Mouse (Mus musculus): ENCODE data around the gene Lin54. TPM values are rescaled to one million over a fixed set of nuclear protein-coding genes. Genes with fewer than 3 reads are reported as not detected.

The Lin54 gene
- polyA plus RNA-seq, 1 experiment, result 2.9 TPM

DNA sequence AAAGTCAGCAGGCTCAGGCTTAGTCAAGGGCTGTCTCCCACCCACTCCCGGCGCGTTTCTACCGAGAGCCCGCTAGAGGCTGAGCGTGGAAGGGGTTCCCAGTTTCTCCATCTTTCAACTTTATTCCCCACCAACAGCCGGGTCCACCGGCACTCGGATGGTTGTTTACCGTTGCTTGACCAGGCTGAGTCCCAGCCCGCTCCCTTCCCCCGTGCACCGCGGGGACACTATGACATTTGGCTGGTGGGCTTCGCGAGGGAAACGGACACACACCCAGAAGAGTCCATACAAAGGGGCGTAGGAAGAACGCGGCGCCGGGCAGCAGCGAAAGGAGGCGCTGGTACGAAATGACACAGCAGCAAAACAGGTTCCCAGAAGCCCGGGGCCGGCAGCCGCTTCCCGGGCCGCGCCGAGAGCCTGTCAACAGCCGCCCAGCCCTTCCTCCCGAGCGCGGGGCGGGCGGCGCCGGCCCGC is 571 bp downstream of the Lin54 start:
- Histone ChIP-seq H3ac (ENCODE audit: control insufficient read depth, insufficient read length) (peak overlapping the region; percentile 24), H3K27me3 (ENCODE audit: control insufficient read depth, insufficient read depth, insufficient read length) (no peaks in the 10 kb centered on the region), H3K36me3 (ENCODE audit: control insufficient read depth, insufficient read depth) (no peaks in the 10 kb centered on the region), H3K4me3 (peak overlapping the region; percentile 58), H3K4me2 (ENCODE audit: low read depth) (peak overlapping the region; percentile 71), H3K79me2 (ENCODE audit: control insufficient read depth, insufficient read depth) (peaks cover 45% of the 10 kb centered on the region)
- no peak for TF ChIP-seq MYOG (IDR thresholded peaks at IDR 0.05; ENCODE audit: control insufficient read depth in 1 of 3, insufficient read depth in 1 of 3, insufficient read length in 2 of 3, low read depth in 2 of 3)
- TF ChIP-seq E2F4 (IDR thresholded peaks at IDR 0.05; ENCODE audit: insufficient read depth), result no peak
- TF ChIP-seq TCF12 (IDR thresholded peaks at IDR 0.05; ENCODE audit: insufficient read depth, poor library complexity, severe bottlenecking), result no peak
- TF ChIP-seq USF1 (IDR thresholded peaks at IDR 0.05; ENCODE audit: low read depth), result no peak
- TF ChIP-seq MAX (IDR thresholded peaks at IDR 0.05; ENCODE audit: low read depth), result no peak
- TF ChIP-seq POLR2AphosphoS2 (IDR thresholded peaks at IDR 0.05; ENCODE audit: insufficient read length, low read depth), result no peak
- TF ChIP-seq POLR2A (IDR thresholded peaks at IDR 0.05; ENCODE audit: insufficient read length, low read depth), result no peak
- TF ChIP-seq REST (IDR thresholded peaks at IDR 0.05; ENCODE audit: insufficient read depth, insufficient read length), result no peak

DNA sequence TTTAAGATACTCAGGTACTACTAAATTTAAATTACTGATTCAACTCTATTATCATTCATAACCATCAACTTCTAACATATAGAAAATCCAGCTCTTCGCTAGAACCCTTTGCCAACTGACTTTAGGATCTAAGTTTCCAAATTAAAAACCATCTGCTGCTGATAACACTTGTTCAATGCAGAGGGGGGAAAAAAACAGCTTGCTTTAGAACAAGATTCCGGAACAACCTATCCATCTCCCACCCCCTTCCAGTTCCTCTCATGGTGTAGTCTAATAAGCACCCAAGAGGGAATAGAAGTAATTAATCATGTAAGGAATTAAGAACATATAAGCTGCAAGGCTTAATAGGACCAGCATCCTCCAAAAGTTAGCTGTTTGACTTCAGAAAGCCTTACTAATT is 1.2 kb downstream of the Lin54 start:
- TF ChIP-seq MYOD1 (IDR thresholded peaks at IDR 0.05; ENCODE audit: control insufficient read depth in 1 of 3, insufficient read length in 2 of 3, low read depth in 2 of 3), result no peak
- no peaks in the 10 kb centered on the region for H3K27me3 ChIP-seq (ENCODE audit: control insufficient read depth, insufficient read depth, insufficient read length)
- peak overlapping the region; percentile 71 for H3K4me2 ChIP-seq (ENCODE audit: low read depth)
- peak overlapping the region; percentile 58 for H3K4me3 ChIP-seq
- no peaks in the 10 kb centered on the region for H3K36me3 ChIP-seq (ENCODE audit: control insufficient read depth, insufficient read depth)
- peaks cover 51% of the 10 kb centered on the region for H3K79me2 ChIP-seq (ENCODE audit: control insufficient read depth, insufficient read depth)
- peak overlapping the region; percentile 24 for H3ac ChIP-seq (ENCODE audit: control insufficient read depth, insufficient read length)

DNA sequence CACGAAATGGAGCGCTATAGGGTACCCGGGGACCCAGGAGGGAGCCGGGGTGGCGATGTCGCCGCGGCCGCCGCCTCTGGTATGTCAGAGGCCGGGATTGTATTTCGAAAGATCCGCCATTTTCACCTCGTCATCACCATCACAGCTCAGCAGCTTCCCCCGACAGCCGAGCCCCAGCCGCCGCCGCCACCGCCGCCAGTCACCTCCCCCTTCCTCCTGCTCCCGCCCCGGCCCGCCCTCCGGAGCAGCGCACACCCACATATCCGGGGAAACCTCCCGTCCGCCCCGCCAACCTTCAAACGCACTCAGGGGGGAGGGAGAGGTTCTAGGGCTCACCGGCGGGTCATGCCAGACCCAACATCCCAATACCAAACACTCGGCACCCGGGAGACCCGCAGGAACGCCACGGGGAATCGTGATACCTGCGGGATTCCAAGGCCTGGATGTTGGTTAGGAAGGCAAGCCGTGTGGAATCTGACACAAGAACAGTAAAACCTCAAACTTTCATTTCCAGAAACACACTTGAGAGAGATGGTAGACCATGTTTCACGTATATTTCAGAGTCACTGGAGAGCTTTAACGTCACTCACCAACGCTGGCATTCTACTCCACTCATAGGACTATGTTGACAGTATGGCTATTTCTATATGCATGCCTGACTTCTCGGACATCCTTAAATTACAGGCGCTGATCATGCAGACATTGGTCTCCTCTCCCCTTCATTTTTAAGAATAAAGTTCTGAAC is 1.8 kb downstream of the Lin54 start:
- peak overlapping the region; percentile 35 for H3ac ChIP-seq (ENCODE audit: control insufficient read depth, insufficient read length)
- TF ChIP-seq E2F4 (IDR thresholded peaks at IDR 0.05; ENCODE audit: insufficient read depth) (peak; percentile 67), USF1 (IDR thresholded peaks at IDR 0.05; ENCODE audit: low read depth) (no peak), POLR2A (IDR thresholded peaks at IDR 0.05; ENCODE audit: insufficient read length, low read depth) (peak; percentile 32)
- no peaks in the 10 kb centered on the region for H3K36me3 ChIP-seq (ENCODE audit: control insufficient read depth, insufficient read depth)
- H3K4me2 ChIP-seq (ENCODE audit: low read depth), result peak overlapping the region; percentile 71
- peak overlapping the region; percentile 58 for H3K4me3 ChIP-seq
- no peaks in the 10 kb centered on the region for H3K27me3 ChIP-seq (ENCODE audit: control insufficient read depth, insufficient read depth, insufficient read length)
- H3K79me2 ChIP-seq (ENCODE audit: control insufficient read depth, insufficient read depth), result peaks cover 54% of the 10 kb centered on the region

DNA sequence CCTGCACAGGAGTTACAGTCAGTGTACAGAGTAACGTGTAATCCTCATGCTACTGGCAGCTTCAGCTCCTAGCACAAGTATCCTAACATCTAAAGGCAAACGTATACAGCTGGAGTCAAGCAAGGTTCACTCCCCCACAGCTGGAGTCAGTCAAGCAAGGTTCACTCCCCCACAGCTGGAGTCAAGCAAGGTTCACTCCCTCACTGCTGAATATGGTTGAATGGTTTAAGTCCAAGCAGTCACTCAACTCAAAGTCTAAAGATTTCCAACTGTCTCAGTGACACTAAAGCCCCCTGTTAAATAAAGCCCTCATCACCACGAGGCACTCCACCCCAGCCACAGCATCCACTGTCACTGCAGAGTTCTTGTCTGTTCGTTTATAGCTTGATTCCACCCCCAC is 8.7 kb downstream of the Lin54 start:
- no peaks in the 10 kb centered on the region for H3K36me3 ChIP-seq (ENCODE audit: control insufficient read depth, insufficient read depth)
- no peak overlapping the region for H3ac ChIP-seq (ENCODE audit: control insufficient read depth, insufficient read length)
- H3K27me3 ChIP-seq (ENCODE audit: control insufficient read depth, insufficient read depth, insufficient read length), result no peaks in the 10 kb centered on the region
- no peak overlapping the region for H3K4me2 ChIP-seq (ENCODE audit: low read depth)
- TF ChIP-seq CEBPB (IDR thresholded peaks at IDR 0.05; ENCODE audit: insufficient read depth, poor library complexity, severe bottlenecking) (no peak), MYOD1 (IDR thresholded peaks at IDR 0.05; ENCODE audit: control insufficient read depth in 1 of 3, insufficient read length in 2 of 3, low read depth in 2 of 3) (no peak), POLR2A (IDR thresholded peaks at IDR 0.05; ENCODE audit: insufficient read length, low read depth) (no peak), SRF (IDR thresholded peaks at IDR 0.05; ENCODE audit: control insufficient read depth, insufficient read length, low read depth) (no peak), TCF12 (IDR thresholded peaks at IDR 0.05; ENCODE audit: insufficient read depth, poor library complexity, severe bottlenecking) (no peak), MAX (IDR thresholded peaks at IDR 0.05; ENCODE audit: low read depth) (no peak), E2F4 (IDR thresholded peaks at IDR 0.05; ENCODE audit: insufficient read depth) (no peak), USF1 (IDR thresholded peaks at IDR 0.05; ENCODE audit: low read depth) (no peak), REST (IDR thresholded peaks at IDR 0.05; ENCODE audit: insufficient read depth, insufficient read length) (no peak), TCF3 (IDR thresholded peaks at IDR 0.05; ENCODE audit: insufficient read length, low read depth) (no peak), POLR2AphosphoS2 (IDR thresholded peaks at IDR 0.05; ENCODE audit: insufficient read length, low read depth) (no peak), MYOG (IDR thresholded peaks at IDR 0.05; ENCODE audit: control insufficient read depth in 1 of 3, insufficient read depth in 1 of 3, insufficient read length in 2 of 3, low read depth in 2 of 3) (no peak)
- no peak overlapping the region for H3K4me3 ChIP-seq
- H3K79me2 ChIP-seq (ENCODE audit: control insufficient read depth, insufficient read depth), result peaks cover 89% of the 10 kb centered on the region

DNA sequence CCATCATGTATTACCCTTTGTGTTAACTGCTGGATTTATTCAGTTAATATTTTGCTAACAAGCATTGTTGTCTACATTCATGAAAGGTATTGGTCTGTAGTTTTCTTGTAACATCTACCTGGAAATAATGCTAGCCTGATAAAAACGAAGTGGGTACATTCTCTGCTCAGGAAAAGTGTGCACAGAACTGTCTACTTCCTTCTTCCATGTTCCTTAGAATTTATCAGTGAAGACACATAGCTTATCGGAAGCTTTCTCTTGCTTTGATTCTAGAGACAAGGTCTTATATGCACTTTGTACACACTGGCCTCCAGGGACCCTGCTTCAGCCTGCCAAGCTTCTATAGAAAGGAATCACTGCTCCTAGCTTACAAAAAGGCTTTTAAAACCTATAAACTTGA is 11.1 kb downstream of the Lin54 start:
- H3K27me3 ChIP-seq (ENCODE audit: control insufficient read depth, insufficient read depth, insufficient read length), result no peaks in the 10 kb centered on the region
- H3K4me2 ChIP-seq (ENCODE audit: low read depth), result no peak overlapping the region
- no peak overlapping the region for H3K4me3 ChIP-seq
- H3K36me3 ChIP-seq (ENCODE audit: control insufficient read depth, insufficient read depth), result peaks cover 4% of the 10 kb centered on the region
- H3K79me2 ChIP-seq (ENCODE audit: control insufficient read depth, insufficient read depth), result peaks cover 75% of the 10 kb centered on the region
- H3ac ChIP-seq (ENCODE audit: control insufficient read depth, insufficient read length), result no peak overlapping the region
- TF ChIP-seq MYOG (IDR thresholded peaks at IDR 0.05; ENCODE audit: control insufficient read depth in 1 of 3, insufficient read depth in 1 of 3, insufficient read length in 2 of 3, low read depth in 2 of 3) (no peak), POLR2AphosphoS2 (IDR thresholded peaks at IDR 0.05; ENCODE audit: insufficient read length, low read depth) (no peak), USF1 (IDR thresholded peaks at IDR 0.05; ENCODE audit: low read depth) (no peak), POLR2A (IDR thresholded peaks at IDR 0.05; ENCODE audit: insufficient read length, low read depth) (no peak), REST (IDR thresholded peaks at IDR 0.05; ENCODE audit: insufficient read depth, insufficient read length) (no peak), TCF3 (IDR thresholded peaks at IDR 0.05; ENCODE audit: insufficient read length, low read depth) (no peak), MYOD1 (IDR thresholded peaks at IDR 0.05; ENCODE audit: control insufficient read depth in 1 of 3, insufficient read length in 2 of 3, low read depth in 2 of 3) (no peak), MAX (IDR thresholded peaks at IDR 0.05; ENCODE audit: low read depth) (no peak), E2F4 (IDR thresholded peaks at IDR 0.05; ENCODE audit: insufficient read depth) (no peak), SRF (IDR thresholded peaks at IDR 0.05; ENCODE audit: control insufficient read depth, insufficient read length, low read depth) (no peak), CEBPB (IDR thresholded peaks at IDR 0.05; ENCODE audit: insufficient read depth, poor library complexity, severe bottlenecking) (no peak), TCF12 (IDR thresholded peaks at IDR 0.05; ENCODE audit: insufficient read depth, poor library complexity, severe bottlenecking) (no peak)
